Mouse (Mus musculus): ENCODE results near the gene Tnfrsf26. TPM values are rescaled to one million over a fixed set of nuclear protein-coding genes. Genes with fewer than 3 reads are reported as not detected.

Tnfrsf26 gene
- total RNA-seq, 2 experiments from 2014 or later: 0.17 to 0.23 TPM

DNA sequence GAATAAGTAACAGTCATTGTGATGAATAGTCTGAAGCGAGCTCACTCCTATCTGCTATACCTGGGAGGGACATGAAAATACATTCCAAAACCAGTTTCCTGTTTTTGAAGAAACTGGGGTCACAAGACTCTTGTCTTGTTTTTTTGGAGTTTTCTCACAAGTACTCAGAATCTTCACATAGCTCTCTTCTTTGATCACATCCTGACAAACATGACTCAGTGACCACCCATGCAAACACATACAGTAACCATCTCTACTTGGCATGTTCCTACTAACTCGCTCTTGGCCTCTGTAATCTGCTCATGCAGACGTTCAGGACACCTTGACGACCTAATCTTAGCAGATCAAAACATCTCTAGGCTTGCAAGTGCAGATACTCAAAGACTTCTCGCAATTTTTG is 3.4 kb downstream of the Tnfrsf26 start:
- intact Hi-C loops (cut with DNase I): no loop called here
- no peak overlapping the region for H3K27ac ChIP-seq
- DNase-seq: no peak
- TF ChIP-seq CTCF (IDR thresholded peaks at IDR 0.05): no peak
- no peak overlapping the region for H3K4me3 ChIP-seq

- H3K4me3 ChIP-seq: no peak overlapping the region
- intact Hi-C loops (cut with DNase I): no loop called here
- H3K27ac ChIP-seq: no peak overlapping the region
- no peak for TF ChIP-seq CTCF (IDR thresholded peaks at IDR 0.05)
- DNase-seq: no peak
Observed at GRCm38 (mm10) chr7:143624561-143624960, 4.0 kb downstream of the Tnfrsf26 start.

- TF ChIP-seq CTCF (IDR thresholded peaks at IDR 0.05): no peak
- DNase-seq: no peak
- H3K4me3 ChIP-seq: no peak overlapping the region
- H3K27ac ChIP-seq: no peak overlapping the region
- intact Hi-C loops (cut with DNase I): no loop called here
Observed at GRCm38 (mm10) chr7:143620951-143621350, 7.6 kb downstream of the Tnfrsf26 start.

DNA sequence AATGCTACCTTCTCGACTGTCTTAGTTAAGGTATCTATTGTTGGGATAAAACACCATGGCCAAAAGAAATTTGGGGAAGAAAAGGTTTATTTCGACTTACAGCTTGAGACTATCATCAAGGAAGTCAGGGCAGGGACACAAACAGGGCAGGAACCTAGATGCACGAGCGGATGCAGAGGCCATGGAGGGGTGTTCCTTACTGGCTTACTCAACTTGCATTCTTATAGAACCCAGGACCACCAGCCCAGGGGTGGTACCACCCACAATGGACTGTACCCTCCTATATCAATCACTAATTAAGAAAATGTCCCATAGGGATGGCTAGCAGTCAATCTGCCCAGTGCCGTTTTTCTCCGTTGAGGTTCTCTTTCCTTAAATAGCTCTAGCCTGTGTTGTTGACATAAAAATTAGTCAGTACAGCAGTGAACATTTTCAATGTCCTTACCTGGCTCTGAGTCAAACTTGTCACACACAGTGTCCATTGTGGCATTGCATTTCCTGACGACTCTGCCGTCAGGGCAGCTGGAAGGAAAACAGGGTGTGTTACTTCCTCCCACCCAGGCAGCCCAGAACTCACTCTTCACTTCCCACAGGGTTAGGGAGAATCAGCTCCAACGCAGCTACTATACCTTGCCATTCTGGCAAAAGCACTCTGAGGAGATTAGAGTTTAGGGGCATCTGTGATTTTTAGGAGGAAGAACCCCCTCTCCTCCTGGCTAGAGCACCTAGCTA is 14.0 kb downstream of the Tnfrsf26 start:
- H3K4me3 ChIP-seq: peak overlapping the region; percentile 17
- TF ChIP-seq CTCF (IDR thresholded peaks at IDR 0.05): no peak
- H3K27ac ChIP-seq: peak overlapping the region; percentile 82
- DNase-seq: peak; percentile 25
- intact Hi-C loops (cut with DNase I): no loop called here

- peak; percentile 46 for TF ChIP-seq CTCF (IDR thresholded peaks at IDR 0.05)
- DNase-seq: no peak
- intact Hi-C loops (cut with DNase I): no loop called here
- no peak overlapping the region for H3K27ac ChIP-seq
- no peak overlapping the region for H3K4me3 ChIP-seq
Observed at GRCm38 (mm10) chr7:143612215-143612614, 16.3 kb downstream of the Tnfrsf26 start.

DNA sequence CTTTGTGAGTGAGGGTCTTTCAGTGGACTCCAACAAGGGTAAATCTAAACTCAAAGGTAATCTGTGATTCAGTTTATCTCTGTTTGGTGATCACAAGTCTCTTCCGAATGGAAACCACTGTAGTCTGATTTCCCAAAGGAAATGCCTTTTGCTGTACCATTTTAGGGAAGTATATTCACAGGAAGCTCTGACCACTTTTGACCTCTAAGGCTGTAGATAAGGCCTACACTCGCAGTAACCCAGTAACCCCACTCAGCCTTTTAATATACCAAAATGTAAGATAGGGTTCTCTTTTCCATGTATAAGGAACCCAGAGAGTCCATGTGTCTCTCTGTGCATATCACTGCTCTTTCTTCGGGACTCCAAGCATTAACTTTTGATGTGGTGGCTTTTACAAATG is 23.2 kb downstream of the Tnfrsf26 start:
- intact Hi-C loops (cut with DNase I): no loop called here
- DNase-seq: no peak
- TF ChIP-seq CTCF (IDR thresholded peaks at IDR 0.05): no peak
- Histone ChIP-seq H3K27ac (peak overlapping the region; percentile 40; the same call in 1 of the 2 replicates), H3K4me3 (no peak overlapping the region)

- no peak for DNase-seq
- no peak for TF ChIP-seq CTCF (IDR thresholded peaks at IDR 0.05)
- H3K27ac ChIP-seq: peak overlapping the region; percentile 40; the same call in 1 of the 2 replicates
- intact Hi-C loops (cut with DNase I): loop anchor here (5.0 kb wide), 1 partner anchor 92 kb away; no protein-coding TSS in a partner anchor
- H3K4me3 ChIP-seq: no peak overlapping the region
Observed at GRCm38 (mm10) chr7:143604889-143605288, 23.6 kb downstream of the Tnfrsf26 start.

DNA sequence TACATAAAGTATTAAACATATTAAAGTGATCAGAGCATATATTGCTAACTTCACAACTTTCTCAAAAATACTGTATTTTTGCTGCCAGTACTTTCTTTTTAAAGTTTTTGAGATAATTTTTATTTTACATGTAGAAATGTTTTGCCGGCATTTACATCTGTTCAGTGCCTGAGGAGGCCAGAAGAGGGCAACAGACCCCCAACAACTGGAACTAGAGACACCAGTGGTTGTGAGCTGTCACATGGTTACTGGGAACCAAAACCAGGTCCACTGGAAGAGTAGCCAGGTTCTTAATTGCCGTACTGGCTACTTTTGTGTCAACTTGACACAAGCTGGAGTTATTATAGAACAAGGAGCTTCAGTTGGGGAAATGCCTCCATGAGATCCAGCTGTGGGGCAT is 26.8 kb downstream of the Tnfrsf26 start:
- peak; percentile 33 for TF ChIP-seq CTCF (IDR thresholded peaks at IDR 0.05)
- intact Hi-C loops (cut with DNase I): loop anchor here (5.0 kb wide), 1 partner anchor 96 kb away; no protein-coding TSS in a partner anchor
- Histone ChIP-seq H3K4me3 (no peak overlapping the region), H3K27ac (no peak overlapping the region)
- no peak for DNase-seq

GRCm38 (mm10) chr7:143600231-143600740 is 28.2 kb downstream of the Tnfrsf26 start:
- DNase-seq: no peak
- H3K27ac ChIP-seq: peak overlapping the region; percentile 93
- peak overlapping the region; percentile 96 for H3K4me3 ChIP-seq
- intact Hi-C loops (cut with DNase I): loop anchor here (5.0 kb wide), 1 partner anchor 97 kb away; no protein-coding TSS in a partner anchor
- TF ChIP-seq CTCF (IDR thresholded peaks at IDR 0.05): no peak

- intact Hi-C loops (cut with DNase I): loop anchor here (5.0 to 10.0 kb wide), 2 partner anchors 98 to 225 kb away; partner anchors contain the start of genes Dhcr7 and Nadsyn1
- peak within 1 kb of the TSS; percentile 93 for H3K27ac ChIP-seq
- no peak for TF ChIP-seq CTCF (IDR thresholded peaks at IDR 0.05)
- peak within 1 kb of the TSS; percentile 96 for H3K4me3 ChIP-seq
- DNase-seq: peak; percentile 97
Observed at GRCm38 (mm10) chr7:143599428-143600230, 28.9 kb downstream of the Tnfrsf26 start, which contains the start of gene Cars. Cars (minus strand) TSS chr7:143600090.

GRCm38 (mm10) chr7:143594865-143595264 is 33.7 kb downstream of the Tnfrsf26 start:
- no peak overlapping the region for H3K27ac ChIP-seq
- H3K4me3 ChIP-seq: no peak overlapping the region
- intact Hi-C loops (cut with DNase I): loop anchor here (10.0 kb wide), 1 partner anchor 230 kb away; the partner anchor contains the start of genes Dhcr7 and Nadsyn1
- no peak for TF ChIP-seq CTCF (IDR thresholded peaks at IDR 0.05)
- no peak for DNase-seq

DNA sequence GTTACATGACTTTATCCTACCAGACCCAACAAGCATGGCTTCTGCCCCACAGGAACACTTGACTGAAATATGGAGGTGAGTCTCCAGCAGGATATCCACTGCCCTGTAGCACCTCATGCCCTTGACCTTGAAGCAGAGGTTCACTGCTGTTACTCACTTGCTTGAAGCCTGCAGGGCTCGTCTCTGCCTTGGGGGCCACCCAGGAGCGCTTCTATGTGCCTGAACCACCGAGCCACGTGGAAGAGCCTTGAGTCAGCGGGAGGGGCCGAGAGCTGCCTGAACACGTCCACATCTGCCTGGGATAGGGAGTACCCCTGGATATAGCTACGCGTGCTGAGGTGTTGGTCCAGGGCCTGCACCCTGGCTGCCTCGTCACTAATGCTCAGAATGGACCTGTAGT is 36.3 kb downstream of the Tnfrsf26 start:
- Histone ChIP-seq H3K27ac (no peak overlapping the region), H3K4me3 (no peak overlapping the region)
- TF ChIP-seq CTCF (IDR thresholded peaks at IDR 0.05): no peak
- DNase-seq: no peak
- intact Hi-C loops (cut with DNase I): loop anchor here (10.0 kb wide), 1 partner anchor 233 kb away; the partner anchor contains the start of genes Dhcr7 and Nadsyn1
